Comparison of ENCODE assay signal across 28 mouse cellular contexts in the genomic region with DNA sequence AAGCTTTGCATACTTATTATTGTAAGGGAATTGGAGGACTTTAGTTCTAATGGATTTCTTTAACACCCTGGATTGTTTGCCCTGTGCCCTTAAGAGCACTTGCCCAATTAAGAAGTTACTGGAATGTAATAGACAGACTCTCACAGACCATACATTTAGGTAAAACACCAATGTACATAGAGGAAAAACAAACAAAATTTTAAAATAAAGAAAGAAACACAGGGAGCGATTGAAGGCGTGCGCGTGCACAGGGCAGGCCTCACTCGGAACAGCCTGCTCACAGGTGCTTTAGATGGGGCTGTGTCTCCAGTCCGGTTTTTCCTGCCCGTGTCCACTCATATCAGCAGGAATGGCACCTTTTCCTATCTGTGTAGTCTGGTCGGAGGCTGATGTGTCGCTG. TPM values are rescaled to one million over a fixed set of nuclear protein-coding genes. Genes with fewer than 3 reads are reported as not detected.
DNase-seq lines count a peak whose midpoint lies in the region; ATAC-seq and TF ChIP-seq lines count a peak whose summit lies in the region.
"Had no signal": no experiment of that assay in that cellular context is flagged by ENCODE, and none has a peak within 500 bp of the region (broad histone marks: within the 10 kb centered on the region; RNA-seq: fewer than 3 reads in every experiment).

No protein-coding gene starts in this region.

- no peak for TF ChIP-seq POLR2A in lung, adult 2 months (IDR thresholded peaks at IDR 0.05; ENCODE audit: borderline replicate concordance, extremely low read depth, low read depth, low read length)

- WGBS in lung, embryonic 15.5 days: 63% methylated on average over 9 of the region's 9 CpGs
- 76% methylated on average over 9 of the region's 9 CpGs for WGBS in lung, adult 2 months
- WGBS in lung, postnatal 0 days: 65% methylated on average over 9 of the region's 9 CpGs

- H3K36me3 ChIP-seq in lung, embryonic 15.5 days: peaks cover 61% of the 10 kb centered on the region
- no peaks in the 10 kb centered on the region for H3K36me3 ChIP-seq in lung, postnatal 0 days (ENCODE audit: insufficient read depth, low read length)
- H3K36me3 ChIP-seq: G1E had no signal

- no peaks in the 10 kb centered on the region for H3K27me3 ChIP-seq in lung, embryonic 15.5 days
- H3K27me3 ChIP-seq in lung, postnatal 0 days (replicated peaks; ENCODE audit: insufficient read depth, low read length): no peaks in the 10 kb centered on the region
- H3K27me3 ChIP-seq: CH12.LX; embryonic facial prominence, embryonic 13.5 days; embryonic facial prominence, embryonic 15.5 days; forebrain, embryonic 12.5 days; Patski had no signal

- no peak overlapping the region for H3K9ac ChIP-seq in lung, embryonic 15.5 days
- no peak overlapping the region for H3K9ac ChIP-seq in lung, postnatal 0 days (replicated peaks; ENCODE audit: low read depth)
- H3K9ac ChIP-seq: embryonic facial prominence, embryonic 13.5 days; embryonic facial prominence, embryonic 15.5 days; forebrain, embryonic 12.5 days had no signal

- peak; percentile 36 to 53 for DNase-seq in lung, adult 18-20 months
- no peak for DNase-seq in lung, postnatal 10 days
- DNase-seq in lung, adult 2 months: no peak
- DNase-seq in lung, postnatal 0 days (ENCODE audit: low spot score): peak; percentile 36
- no peak for DNase-seq in cerebellum, adult 8-10 months
- DNase-seq: adrenal gland, adult 8-10 months; adrenal gland, postnatal 14 days; adrenal gland, postnatal 36 days; B cell, adult 2 months; cerebellum, adult 11-12 months; cerebellum, adult 2 months; cerebellum, adult 9-11 months; cerebellum, postnatal 14 days; cerebellum, postnatal 36 days; embryo, embryonic 11 days had no signal

- peak; percentile 51 for ATAC-seq in lung, embryonic 15.5 days (ENCODE audit: borderline replicate concordance, extremely low read depth, low FRiP score, low TSS enrichment)
- ATAC-seq in lung, postnatal 0 days: peak; percentile 75
- ATAC-seq: activated CD4-positive, CD25-positive, alpha-beta regulatory T cell, adult 4 months; CD4-positive, CD25-positive, alpha-beta regulatory T cell, adult 4 months; forebrain, embryonic 14.5 days; forebrain, embryonic 16.5 days; Patski had no signal

- no peaks in the 10 kb centered on the region for H3K9me3 ChIP-seq in lung, embryonic 15.5 days
- H3K9me3 ChIP-seq in lung, postnatal 0 days (ENCODE audit: low read length): no peaks in the 10 kb centered on the region
- H3K9me3 ChIP-seq: embryonic facial prominence, embryonic 13.5 days; embryonic facial prominence, embryonic 15.5 days; forebrain, embryonic 10.5 days; forebrain, embryonic 12.5 days had no signal

- TF ChIP-seq EP300 in lung, postnatal 0 days (IDR thresholded peaks at IDR 0.05): peak; percentile 81

- 0 out of 2 replicates have a peak overlapping the region, but pooled peaks have one; percentile 44 for H3K27ac ChIP-seq in lung, embryonic 15.5 days
- no peak overlapping the region for H3K27ac ChIP-seq in lung, postnatal 0 days (ENCODE audit: low read length)
- H3K27ac ChIP-seq: embryonic facial prominence, embryonic 13.5 days; embryonic facial prominence, embryonic 15.5 days; forebrain, embryonic 10.5 days; forebrain, embryonic 12.5 days had no signal

- TF ChIP-seq CTCF in lung, adult 2 months (IDR thresholded peaks at IDR 0.05; ENCODE audit: insufficient read depth, low read length): no peak
- TF ChIP-seq CTCF in lung, postnatal 0 days (IDR thresholded peaks at IDR 0.05): no peak

- H3K4me1 ChIP-seq in lung, embryonic 15.5 days: no peaks in the 10 kb centered on the region; the same call in 1 of the 2 replicates
- peaks cover 3% of the 10 kb centered on the region; the same call in 1 of the 2 replicates for H3K4me1 ChIP-seq in lung, adult 2 months (ENCODE audit: control insufficient read depth, insufficient read depth, low read length)
- H3K4me1 ChIP-seq in lung, postnatal 0 days (ENCODE audit: insufficient read depth, low read depth, low read length): no peaks in the 10 kb centered on the region
- H3K4me1 ChIP-seq: embryonic facial prominence, embryonic 13.5 days; embryonic facial prominence, embryonic 15.5 days; forebrain, embryonic 10.5 days; forebrain, embryonic 12.5 days had no signal

- no peak overlapping the region for H3K4me3 ChIP-seq in lung, embryonic 15.5 days
- no peak overlapping the region for H3K4me3 ChIP-seq in lung, adult 2 months (replicated peaks; ENCODE audit: extremely low read depth, low read depth, low read length)
- H3K4me3 ChIP-seq in lung, postnatal 0 days (ENCODE audit: low read depth, low read length): no peak overlapping the region
- H3K4me3 ChIP-seq: embryonic facial prominence, embryonic 13.5 days; embryonic facial prominence, embryonic 15.5 days; erythroblast, embryonic 14.5 days; forebrain, embryonic 10.5 days; forebrain, embryonic 12.5 days had no signal

- no peak overlapping the region for H3K4me2 ChIP-seq in lung, embryonic 15.5 days
- no peak overlapping the region for H3K4me2 ChIP-seq in lung, postnatal 0 days (replicated peaks; ENCODE audit: low read depth, low read length)
- H3K4me2 ChIP-seq: embryonic facial prominence, embryonic 13.5 days; embryonic facial prominence, embryonic 15.5 days; forebrain, embryonic 12.5 days had no signal

RNA-seq across cellular contexts. Expression of a gene that starts 45.8 kb away (rescaled TPM):
- polyA plus RNA-seq in lung, embryonic 15.5 days (2015; fragmentation: Nextera tagmentation; extraction: Ambion mirVana): 92.0 and 95.3 TPM in 2 replicates
- polyA plus RNA-seq in lung, adult 2 months (2012; rRNA removed): 154 and 186 TPM in 2 replicates
- 56.1 and 66.0 TPM in 2 replicates for polyA plus RNA-seq in lung, postnatal 0 days (2015; fragmentation: Nextera tagmentation; extraction: Ambion mirVana)
- polyA plus RNA-seq: activated CD4-positive, CD25-positive, alpha-beta regulatory T cell, adult 4 months; CD4-positive, CD25-positive, alpha-beta regulatory T cell, adult 4 months; erythroblast, embryonic 14.5 days; G1E had no signal

Comparison
In these comparisons a context has a peak if more than half of its experiments do, and no peak if none do; other contexts are left out.
1. DNase-seq: peak in lung, adult 18-20 months (2 of 2) and lung, postnatal 0 days (single experiment); none in lung, postnatal 10 days (single experiment), lung, adult 2 months (single experiment) and cerebellum, adult 8-10 months (single experiment).